Mouse (Mus musculus) ES-CJ7 (cell line): Measurements from ENCODE around the gene Olfr462.

Experiments
- DNase-seq: peaks from one replicate; pipeline ENCODE4 v3.0.0; 2011; ENCODE audit warnings: low read depth, low spot score

Gene Olfr462

GRCm38 (mm10) chr11:87847884-87848283, 44.2 kb downstream of the Olfr462 start:
- DNase-seq = peak; percentile 81

DNA sequence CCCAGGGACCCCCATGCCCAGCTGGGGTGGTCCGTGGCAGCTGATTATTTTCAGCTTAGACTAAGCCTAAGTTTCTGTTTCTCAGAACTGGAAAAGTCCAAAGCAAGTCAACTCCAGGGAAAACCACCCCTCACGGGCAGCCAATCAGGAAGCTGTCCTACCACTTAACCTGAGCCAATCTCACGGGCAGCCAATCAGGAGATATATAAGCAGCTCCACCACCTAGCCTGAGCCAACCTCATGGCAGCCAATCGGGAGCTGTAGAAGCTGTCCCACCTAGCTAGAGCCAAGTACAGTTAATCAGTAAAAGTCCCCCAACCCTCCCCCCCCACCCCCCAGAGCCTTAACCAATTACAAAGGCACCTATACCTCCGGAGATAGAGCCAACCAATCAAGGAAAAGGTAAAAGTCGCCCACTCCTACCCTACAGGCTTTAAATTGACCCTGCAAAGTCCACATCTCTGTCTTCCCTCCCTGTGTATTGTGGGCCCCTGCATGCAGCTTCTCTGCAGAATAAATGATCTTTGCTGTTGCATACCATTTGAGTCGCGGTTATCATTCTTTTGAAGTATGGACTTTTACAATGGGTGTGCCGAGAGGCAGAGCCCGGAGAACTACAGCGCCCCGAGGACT, 45.0 kb downstream of the Olfr462 start:
- DNase-seq = peak; percentile 75

DNA sequence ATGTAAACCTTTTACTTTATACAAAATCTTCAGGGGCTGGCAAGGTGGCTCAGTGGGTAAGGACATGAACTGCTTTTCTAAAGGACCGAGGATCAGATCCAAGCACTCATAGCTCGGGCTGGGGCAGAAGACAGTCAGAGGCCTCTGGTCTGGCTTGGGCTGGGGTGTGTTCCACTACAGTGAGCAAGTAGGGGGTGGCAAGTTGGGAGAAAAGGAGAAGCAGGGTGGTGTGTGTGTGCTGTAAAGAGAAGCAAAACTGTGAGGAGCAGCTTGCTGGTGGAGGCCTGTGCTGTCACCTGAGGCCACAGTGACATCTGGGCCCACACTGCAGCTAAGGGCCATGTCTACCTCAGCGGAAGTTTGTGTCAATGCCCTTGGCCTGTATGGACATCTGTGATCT, 50.6 kb downstream of the Olfr462 start:
- DNase-seq = no peak

DNA sequence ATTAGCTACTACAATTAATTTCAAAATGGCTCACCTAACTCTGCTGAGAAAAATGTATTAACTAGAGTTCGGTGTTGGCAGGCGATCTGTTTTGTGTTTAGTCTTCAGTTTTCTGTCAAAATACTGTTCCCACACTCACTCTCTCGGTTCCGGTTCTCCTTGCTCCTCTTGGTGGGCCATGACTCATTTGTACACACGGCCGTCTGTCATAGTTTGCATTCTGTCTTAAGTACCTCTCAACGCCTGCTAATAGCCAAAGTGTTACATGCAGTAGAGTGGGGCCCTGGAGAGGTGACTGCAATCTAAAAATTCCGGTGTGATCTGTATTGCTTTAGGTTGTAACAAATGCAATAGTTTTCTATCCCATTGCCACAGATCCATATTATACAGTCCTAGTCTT, 51.4 kb downstream of the Olfr462 start:
- DNase-seq = no peak
